Mouse (Mus musculus): ENCODE measurements at regions not wholly inside any gene's neighbourhood (a gene's known extent, or its start where the extent isn't known, plus 50 kb on each side); places are given as distances from the start of the nearest gene placed in this dataset.

GRCm38 (mm10) chr7:67836117-67836949, 76.8 kb upstream of the Synm start:
- Histone ChIP-seq H3K4me3 (replicated peaks) (no peak overlapping the region), H3K9ac (no peak overlapping the region), H3K4me1 (peaks cover 5% of the 10 kb centered on the region; the same call in 1 of the 2 replicates), H3K4me2 (no peak overlapping the region), H3K9me3 (no peaks in the 10 kb centered on the region), H3K36me3 (no peaks in the 10 kb centered on the region), H3K27me3 (replicated peaks) (no peaks in the 10 kb centered on the region), H3K27ac (0 out of 2 replicates have a peak overlapping the region, but pooled peaks have one; percentile 13)
- WGBS = 56% methylated on average over 18 of the region's 18 CpGs
- peak; percentile 27; the same call in 1 of the 2 replicates for ATAC-seq (ENCODE audit: insufficient read depth, low FRiP score, low read depth)

GRCm38 (mm10) chr7:67831738-67832137, 72.2 kb upstream of the Synm start:
- Histone ChIP-seq H3K36me3 (no peaks in the 10 kb centered on the region), H3K4me2 (no peak overlapping the region), H3K27me3 (replicated peaks) (no peaks in the 10 kb centered on the region), H3K9me3 (no peaks in the 10 kb centered on the region), H3K4me1 (peaks cover 5% of the 10 kb centered on the region; the same call in 1 of the 2 replicates), H3K4me3 (replicated peaks) (no peak overlapping the region), H3K9ac (no peak overlapping the region), H3K27ac (no peak overlapping the region)
- no peak for ATAC-seq (ENCODE audit: insufficient read depth, low FRiP score, low read depth)
- 76% methylated on average over 2 of the region's 2 CpGs for WGBS

- no peaks in the 10 kb centered on the region for H3K27me3 ChIP-seq (replicated peaks)
- no peak overlapping the region for H3K27ac ChIP-seq
- H3K4me1 ChIP-seq = no peaks in the 10 kb centered on the region
- no peaks in the 10 kb centered on the region for H3K9me3 ChIP-seq
- no peak for ATAC-seq (ENCODE audit: insufficient read depth, low FRiP score, low read depth)
- H3K4me2 ChIP-seq = no peak overlapping the region
- H3K9ac ChIP-seq = no peak overlapping the region
- H3K4me3 ChIP-seq (replicated peaks) = no peak overlapping the region
- H3K36me3 ChIP-seq = no peaks in the 10 kb centered on the region
- WGBS = 60% methylated on average over 12 of the region's 12 CpGs
Measured at GRCm38 (mm10) chr7:67827386-67827785, 67.8 kb upstream of the Synm start.

- 88% methylated on average over 13 of the region's 13 CpGs for WGBS
- ATAC-seq (ENCODE audit: insufficient read depth, low FRiP score, low read depth) = no peak
- no peaks in the 10 kb centered on the region for H3K4me1 ChIP-seq
- no peaks in the 10 kb centered on the region for H3K9me3 ChIP-seq
- H3K36me3 ChIP-seq = no peaks in the 10 kb centered on the region
- H3K9ac ChIP-seq = no peak overlapping the region
- H3K4me3 ChIP-seq (replicated peaks) = no peak overlapping the region
- no peak overlapping the region for H3K4me2 ChIP-seq
- H3K27me3 ChIP-seq (replicated peaks) = no peaks in the 10 kb centered on the region
- no peak overlapping the region for H3K27ac ChIP-seq
Measured at GRCm38 (mm10) chr7:67826936-67827335, 67.4 kb upstream of the Synm start.

GRCm38 (mm10) chr7:67826368-67826767, 66.8 kb upstream of the Synm start:
- 81% methylated on average over 6 of the region's 6 CpGs for WGBS
- no peaks in the 10 kb centered on the region for H3K4me1 ChIP-seq
- H3K36me3 ChIP-seq = no peaks in the 10 kb centered on the region
- no peaks in the 10 kb centered on the region for H3K27me3 ChIP-seq (replicated peaks)
- no peak overlapping the region for H3K4me3 ChIP-seq (replicated peaks)
- H3K9ac ChIP-seq = no peak overlapping the region
- H3K4me2 ChIP-seq = no peak overlapping the region
- no peaks in the 10 kb centered on the region for H3K9me3 ChIP-seq
- no peak for ATAC-seq (ENCODE audit: insufficient read depth, low FRiP score, low read depth)
- no peak overlapping the region for H3K27ac ChIP-seq

GRCm38 (mm10) chr7:67825636-67826280, 66.2 kb upstream of the Synm start:
- no peak overlapping the region for H3K27ac ChIP-seq
- WGBS = 79% methylated on average over 7 of the region's 7 CpGs

GRCm38 (mm10) chr7:67823943-67824645, 64.6 kb upstream of the Synm start:
- Histone ChIP-seq H3K27ac (no peak overlapping the region), H3K36me3 (no peaks in the 10 kb centered on the region), H3K27me3 (replicated peaks) (no peaks in the 10 kb centered on the region), H3K9me3 (no peaks in the 10 kb centered on the region), H3K4me2 (no peak overlapping the region), H3K4me3 (replicated peaks) (no peak overlapping the region), H3K4me1 (no peaks in the 10 kb centered on the region), H3K9ac (no peak overlapping the region)
- ATAC-seq (ENCODE audit: insufficient read depth, low FRiP score, low read depth) = no peak
- WGBS = 51% methylated on average over 8 of the region's 8 CpGs

More at GRCm38 (mm10) chr7:67825636-67826280, 66.2 kb upstream of the Synm start:
- no peak overlapping the region for H3K4me2 ChIP-seq
- no peak for ATAC-seq (ENCODE audit: insufficient read depth, low FRiP score, low read depth)
- H3K4me3 ChIP-seq (replicated peaks) = no peak overlapping the region
- no peak overlapping the region for H3K9ac ChIP-seq
- no peaks in the 10 kb centered on the region for H3K4me1 ChIP-seq
- no peaks in the 10 kb centered on the region for H3K9me3 ChIP-seq
- no peaks in the 10 kb centered on the region for H3K36me3 ChIP-seq
- no peaks in the 10 kb centered on the region for H3K27me3 ChIP-seq (replicated peaks)

DNA sequence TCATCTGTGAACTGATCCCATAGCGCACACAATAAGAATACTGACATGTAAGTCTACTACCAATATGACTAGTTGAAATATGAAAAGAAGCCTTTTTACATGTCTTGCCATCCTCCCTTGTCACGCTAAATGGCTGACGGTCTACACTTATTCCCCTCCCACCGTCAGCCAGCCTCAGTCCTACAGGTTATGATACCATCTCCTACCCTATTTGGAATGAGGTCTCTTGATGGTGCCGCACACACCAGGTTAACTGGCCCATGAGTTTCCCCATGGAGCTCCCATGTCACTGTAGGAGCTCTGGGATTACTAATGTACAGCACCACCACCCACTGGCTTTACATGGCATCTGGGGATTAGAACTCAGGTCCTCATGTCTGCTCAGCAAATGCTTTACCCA, 60.0 kb upstream of the Synm start:
- WGBS = 98% methylated on average over 5 of the region's 5 CpGs
- Histone ChIP-seq H3K9me3 (no peaks in the 10 kb centered on the region), H3K27me3 (replicated peaks) (no peaks in the 10 kb centered on the region), H3K4me3 (replicated peaks) (no peak overlapping the region), H3K4me2 (no peak overlapping the region), H3K9ac (no peak overlapping the region), H3K4me1 (no peaks in the 10 kb centered on the region), H3K36me3 (no peaks in the 10 kb centered on the region), H3K27ac (no peak overlapping the region)
- ATAC-seq (ENCODE audit: insufficient read depth, low FRiP score, low read depth) = no peak

DNA sequence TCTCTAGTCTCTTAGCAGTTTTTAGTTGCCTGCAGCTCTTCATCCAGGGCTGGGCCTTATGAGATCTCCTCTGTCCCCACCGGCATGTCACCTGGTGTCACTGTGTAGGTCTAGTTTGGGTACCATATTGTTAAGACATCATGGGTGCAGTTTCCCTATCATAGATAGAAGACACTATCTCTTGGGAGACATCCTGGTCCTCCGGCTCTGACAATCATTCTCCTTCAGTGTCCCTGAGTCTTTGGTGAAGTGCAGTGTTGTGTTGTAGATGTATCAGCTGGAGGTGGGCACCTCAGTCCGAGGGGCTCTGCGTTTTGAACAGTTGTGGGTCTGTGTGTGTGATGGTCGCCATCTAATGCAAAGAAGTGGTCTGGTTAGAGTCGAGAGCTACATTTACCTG, 58.0 kb upstream of the Synm start:
- Histone ChIP-seq H3K4me3 (replicated peaks) (no peak overlapping the region), H3K36me3 (no peaks in the 10 kb centered on the region), H3K4me2 (no peak overlapping the region), H3K27ac (no peak overlapping the region), H3K9me3 (no peaks in the 10 kb centered on the region), H3K9ac (no peak overlapping the region), H3K27me3 (replicated peaks) (no peaks in the 10 kb centered on the region), H3K4me1 (no peaks in the 10 kb centered on the region)
- whole genome bisulfite sequencing = 93% methylated on average over 6 of the region's 6 CpGs
- no peak for ATAC-seq (ENCODE audit: insufficient read depth, low FRiP score, low read depth)

DNA sequence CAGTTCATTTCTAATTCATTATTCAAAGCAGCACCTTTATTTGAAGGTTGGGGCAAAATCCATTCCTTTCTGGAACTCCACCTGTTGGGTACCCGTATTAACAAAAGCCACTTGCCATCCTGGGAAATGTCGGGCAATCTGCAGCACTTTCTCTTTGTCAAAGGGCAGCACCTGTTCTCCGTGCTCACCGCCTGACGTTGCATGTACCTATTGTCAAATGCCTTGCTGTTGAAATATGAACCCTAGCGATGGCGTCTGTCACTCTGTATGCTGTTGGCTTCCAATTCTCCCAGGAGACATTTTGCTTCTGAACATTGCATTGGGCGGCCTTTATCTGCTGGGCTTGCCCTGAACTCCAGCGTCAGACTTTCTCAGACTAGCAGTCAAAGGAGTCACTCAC, 55.3 kb upstream of the Synm start:
- WGBS = 65% methylated on average over 9 of the region's 9 CpGs
- H3K4me2 ChIP-seq = no peak overlapping the region
- H3K27ac ChIP-seq = no peak overlapping the region
- no peak for ATAC-seq (ENCODE audit: insufficient read depth, low FRiP score, low read depth)
- no peak overlapping the region for H3K4me3 ChIP-seq (replicated peaks)
- no peaks in the 10 kb centered on the region for H3K4me1 ChIP-seq
- H3K27me3 ChIP-seq (replicated peaks) = no peaks in the 10 kb centered on the region
- H3K36me3 ChIP-seq = no peaks in the 10 kb centered on the region
- H3K9ac ChIP-seq = no peak overlapping the region
- no peaks in the 10 kb centered on the region for H3K9me3 ChIP-seq
